Mouse (Mus musculus) MEL (cell line): ENCODE results near the gene Skp2.

Experiments used
- CHD2 ChIP-seq: IDR thresholded peaks from 2 replicates; pipeline ENCODE4 v1.6.1; 2011; ENCODE audit warnings: low read length, improper control_type of control experiment
- CTCF ChIP-seq, 3 experiments: IDR thresholded peaks in 2 of 3; conservative IDR thresholded peaks in 1 of 3; 2 replicates each; pipeline ENCODE4 v1.5.1; 2011 to 2012; ENCODE audit warnings: low read length in 3 of 3, low read depth in 2 of 3, mild to moderate bottlenecking in 2 of 3, improper control_type of control experiment in 1 of 3, inconsistent platforms in 1 of 3, mixed read lengths in 1 of 3, moderate library complexity in 1 of 3; ENCODE audit not compliant: control insufficient read depth in 1 of 3, insufficient read depth in 1 of 3, poor library complexity in 1 of 3, severe bottlenecking in 1 of 3
- E2F4 ChIP-seq: IDR thresholded peaks from 2 replicates; pipeline ENCODE4 v1.6.1; 2011; ENCODE audit warnings: low read depth, low read length, improper control_type of control experiment, borderline replicate concordance
- ELF1 ChIP-seq: IDR thresholded peaks from 2 replicates; pipeline ENCODE4 v1.6.1; 2014; ENCODE audit warnings: low read depth, mild to moderate bottlenecking, inconsistent platforms, low read length, improper control_type of control experiment, moderate library complexity
- EP300 ChIP-seq, 2 experiments: IDR thresholded peaks; 2 replicates each; pipeline ENCODE4 v1.6.1; 2011; ENCODE audit warnings: improper control_type of control experiment in 2 of 2, low read length in 2 of 2, low read depth in 1 of 2, mild to moderate bottlenecking in 1 of 2
- GATA1 ChIP-seq: IDR thresholded peaks from 2 replicates; pipeline ENCODE4 v1.6.1; 2011; ENCODE audit warnings: low read depth, low read length, improper control_type of control experiment
- KAT2A ChIP-seq: conservative IDR thresholded peaks from 2 replicates; pipeline ENCODE4 v1.6.1; 2012; ENCODE audit warnings: low read depth, low read length, improper control_type of control experiment, inconsistent platforms
- MAZ ChIP-seq: IDR thresholded peaks from 2 replicates; pipeline ENCODE4 v1.6.1; 2012; ENCODE audit warnings: low read depth, mild to moderate bottlenecking, inconsistent platforms, low read length, improper control_type of control experiment
- POLR2A ChIP-seq, 2 experiments: IDR thresholded peaks; 2 replicates each; pipeline ENCODE4 v1.6.1; 2011 to 2012; ENCODE audit warnings: low read length in 2 of 2, mild to moderate bottlenecking in 2 of 2, control low read depth in 1 of 2, improper control_type of control experiment in 1 of 2, low read depth in 1 of 2, moderate library complexity in 1 of 2; ENCODE audit not compliant: control insufficient read depth in 1 of 2, insufficient read depth in 1 of 2, poor library complexity in 1 of 2
- POLR2AphosphoS2 ChIP-seq: IDR thresholded peaks from 2 replicates; pipeline ENCODE4 v1.6.1; 2011; ENCODE audit warnings: low read length, improper control_type of control experiment
- UBTF ChIP-seq: IDR thresholded peaks from 2 replicates; pipeline ENCODE4 v1.6.1; 2012; ENCODE audit warnings: low read depth, mild to moderate bottlenecking, inconsistent platforms, low read length, improper control_type of control experiment, moderate library complexity, borderline replicate concordance; ENCODE audit not compliant: insufficient read depth
- ZC3H11A ChIP-seq: IDR thresholded peaks from 2 replicates; pipeline ENCODE4 v1.6.1; 2012; ENCODE audit warnings: low read depth, mild to moderate bottlenecking, inconsistent platforms, low read length, improper control_type of control experiment
- ZKSCAN1 ChIP-seq: IDR thresholded peaks from 2 replicates; pipeline ENCODE4 v1.6.1; 2012; ENCODE audit warnings: low read depth, mild to moderate bottlenecking, inconsistent platforms, low read length, improper control_type of control experiment, moderate library complexity

DNA sequence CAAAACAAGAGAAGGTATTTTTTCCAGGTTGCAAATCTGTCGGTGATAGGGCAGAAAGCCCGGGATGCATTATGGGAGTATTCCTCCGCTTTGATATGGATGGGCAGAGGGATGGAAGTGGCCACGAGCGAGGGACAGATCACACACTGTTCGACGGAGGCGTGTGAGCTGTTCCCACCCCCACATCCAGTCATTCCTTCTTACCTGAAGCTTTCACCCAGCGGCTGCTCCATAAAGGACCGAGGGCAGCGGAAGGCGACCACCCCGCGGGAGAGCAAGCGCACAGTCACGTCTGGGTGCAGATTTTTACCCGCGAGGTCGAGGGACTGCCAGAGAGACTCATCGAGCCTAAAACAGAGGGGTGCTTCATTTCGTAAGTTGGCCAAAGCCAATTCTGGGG lies 30.4 kb downstream of the Skp2 start:
- TF ChIP-seq CTCF (IDR thresholded peaks at IDR 0.05 in 2 of 3, conservative IDR thresholded peaks at IDR 0.05 in 1 of 3; ENCODE audit: control insufficient read depth in 1 of 3, insufficient read depth in 1 of 3, low read depth in 2 of 3, low read length in 3 of 3, poor library complexity in 1 of 3, severe bottlenecking in 1 of 3) (no peak), CHD2 (no peak), POLR2A (IDR thresholded peaks at IDR 0.05; ENCODE audit: control insufficient read depth in 1 of 2, insufficient read depth in 1 of 2, low read depth in 1 of 2, low read length in 2 of 2, poor library complexity in 1 of 2) (no peak), POLR2AphosphoS2 (no peak), E2F4 (no peak), ELF1 (no peak), ZKSCAN1 (no peak), EP300 (IDR thresholded peaks at IDR 0.05; ENCODE audit: low read depth in 1 of 2, low read length in 2 of 2) (no peak), GATA1 (no peak), KAT2A (no peak), UBTF (no peak), MAZ (no peak), ZC3H11A (no peak)
